Mouse (Mus musculus) stomach, embryonic 16.5 days (tissue): ENCODE results near the gene Kcnma1. TPM values are rescaled to one million over a fixed set of nuclear protein-coding genes. Genes with fewer than 3 reads are reported as not detected.

ENCODE experiments used
- ATAC-seq: fragments of 200-750 bp; cut with Nextera tagmentation; 2 replicates; pipeline ENCODE4 v1.8.0; 2017; ENCODE audit warnings: moderate number of reproducible peaks, moderate TSS enrichment; ENCODE audit not compliant: insufficient read depth, low FRiP score
- H3K27ac ChIP-seq: fragments of 300-500 bp; sonication (generic); 2 replicates; pipeline ENCODE4 v1.5.1; 2014; ENCODE audit warnings: low read length
- H3K27me3 ChIP-seq: fragments of 300-500 bp; sonication (generic); 2 replicates; pipeline ENCODE4 v1.6.1; 2014; ENCODE audit warnings: low read length, control low read depth, mixed read lengths; ENCODE audit not compliant: control insufficient read depth, insufficient read depth
- H3K36me3 ChIP-seq: fragments of 300-500 bp; sonication (generic); 2 replicates; pipeline ENCODE4 v1.6.1; 2014; ENCODE audit warnings: low read length; ENCODE audit not compliant: control insufficient read depth, insufficient read depth
- H3K4me1 ChIP-seq: fragments of 300-500 bp; sonication (generic); 2 replicates; pipeline ENCODE4 v1.6.1; 2014; ENCODE audit warnings: low read length, control low read depth, mixed read lengths; ENCODE audit not compliant: control insufficient read depth, insufficient read depth
- H3K4me2 ChIP-seq: fragments of 300-500 bp; sonication (generic); 2 replicates; pipeline ENCODE4 v1.6.1; 2014; ENCODE audit warnings: low read depth, low read length, mixed read lengths
- H3K4me3 ChIP-seq: fragments of 300-500 bp; sonication (generic); replicated peaks from 2 replicates; pipeline ENCODE4 v1.5.1; 2014; ENCODE audit warnings: mild to moderate bottlenecking, low read length
- H3K9ac ChIP-seq: fragments of 300-500 bp; sonication (generic); 2 replicates; pipeline ENCODE4 v1.6.1; 2014; ENCODE audit warnings: low read length
- H3K9me3 ChIP-seq: fragments of 300-500 bp; sonication (generic); replicated peaks from 2 replicates; pipeline ENCODE4 v1.6.1; 2016; ENCODE audit warnings: low read length, control low read depth; ENCODE audit not compliant: control insufficient read depth
- WGBS: fragments of 180-500 bp; shearing (Covaris S2); extraction: QIAGEN DNeasy Blood & Tissue Kit; methylation state at CpG from one replicate; pipeline ENCODE4 v1.1.7; 2014; 5-methylcytosine and 5-hydroxymethylcytosine counted together
- polyA plus RNA-seq: library from polyadenylated mRNA; unstranded; fragments of >200 nt; fragmentation: Nextera tagmentation; extraction: Ambion mirVana; gene quantifications from 2 replicates; pipeline ENCODE4 v1.2.1, GENCODE M21; 2015

Gene Kcnma1
- polyA plus RNA-seq, 1 experiment from 2014 or later, result 13.4 TPM

DNA sequence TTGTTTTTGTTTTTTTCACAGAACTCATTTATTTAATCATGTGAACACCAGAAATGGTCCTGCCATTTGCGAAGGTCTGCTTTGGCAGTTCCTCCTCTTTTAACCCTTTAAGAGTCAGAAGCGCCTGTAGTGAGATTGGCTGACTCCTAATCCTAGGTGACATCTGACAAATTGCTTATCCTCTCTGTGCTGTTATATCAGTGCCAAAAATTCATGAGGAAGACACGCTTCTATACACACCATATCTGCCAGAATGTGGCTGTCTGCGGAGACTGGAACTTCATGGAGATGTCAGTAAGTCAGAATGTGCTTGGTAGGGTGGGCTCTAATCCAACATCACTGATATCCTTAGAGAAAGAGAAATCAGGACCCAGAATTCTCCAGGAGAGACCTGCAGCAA is 157.3 kb downstream of the Kcnma1 start:
- Histone ChIP-seq H3K4me2 (no peak overlapping the region), H3K27ac (no peak overlapping the region), H3K4me1 (no peaks in the 10 kb centered on the region), H3K36me3 (no peaks in the 10 kb centered on the region), H3K4me3 (no peak overlapping the region), H3K9ac (no peak overlapping the region), H3K9me3 (no peaks in the 10 kb centered on the region), H3K27me3 (no peaks in the 10 kb centered on the region)
- WGBS, result 62% methylated on average over 4 of the region's 4 CpGs
- no peak for ATAC-seq

DNA sequence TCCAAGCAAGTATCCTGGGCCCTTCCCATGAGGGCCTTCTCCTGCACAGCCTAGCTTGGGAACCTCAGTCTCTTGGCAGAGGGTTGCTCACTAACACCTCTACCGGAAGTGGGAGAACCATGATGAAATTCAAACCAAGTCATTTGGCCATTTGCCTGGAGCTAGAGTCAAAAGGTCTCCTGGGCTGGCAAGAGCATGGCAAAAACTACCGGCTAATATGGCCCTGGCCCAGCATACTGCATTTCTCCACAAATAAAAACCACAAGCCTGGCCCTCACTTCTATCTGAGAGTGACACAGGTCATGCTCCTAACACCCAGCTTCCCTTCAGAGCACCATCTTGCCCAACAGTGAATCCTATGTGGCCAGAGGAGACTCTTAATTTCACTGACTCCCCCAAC is 159.3 kb downstream of the Kcnma1 start:
- Histone ChIP-seq H3K9ac (no peak overlapping the region), H3K4me1 (no peaks in the 10 kb centered on the region), H3K4me3 (no peak overlapping the region), H3K36me3 (no peaks in the 10 kb centered on the region), H3K27ac (no peak overlapping the region), H3K9me3 (no peaks in the 10 kb centered on the region), H3K27me3 (no peaks in the 10 kb centered on the region), H3K4me2 (no peak overlapping the region)
- 67% methylated on average over 2 of the region's 2 CpGs for WGBS
- ATAC-seq, result no peak

DNA sequence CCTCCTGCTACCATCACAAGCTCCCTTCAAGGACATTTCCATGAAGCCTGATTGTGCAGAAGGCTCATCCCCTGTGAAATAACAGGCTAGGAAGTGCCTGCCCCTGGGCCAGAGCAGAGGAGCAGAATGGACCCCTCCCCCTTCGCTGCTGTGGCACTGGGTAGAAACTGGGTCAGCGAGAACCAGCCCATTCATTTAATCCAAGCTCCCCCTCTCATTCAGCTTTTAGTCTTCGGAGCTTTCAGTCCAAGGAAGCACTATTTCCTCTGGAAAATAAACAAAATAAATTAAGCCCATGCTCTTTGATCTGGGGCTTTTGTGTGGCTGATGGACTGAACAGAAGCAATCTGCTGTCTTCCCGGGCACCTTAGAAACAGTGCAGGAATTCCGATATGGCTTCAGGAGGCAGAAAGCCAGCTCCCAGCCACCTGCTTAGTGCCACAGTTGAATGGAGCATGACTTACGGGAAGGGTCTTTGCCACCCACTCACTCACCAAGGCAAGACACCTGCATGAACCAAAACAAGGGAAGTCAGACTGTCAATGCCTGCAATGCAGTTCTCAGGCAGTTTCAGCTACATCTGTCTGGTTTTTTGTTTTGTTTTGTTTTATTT is 165.7 kb downstream of the Kcnma1 start:
- Histone ChIP-seq H3K4me1 (no peaks in the 10 kb centered on the region), H3K4me2 (no peak overlapping the region), H3K9ac (no peak overlapping the region), H3K27ac (no peak overlapping the region), H3K27me3 (no peaks in the 10 kb centered on the region), H3K4me3 (no peak overlapping the region), H3K9me3 (no peaks in the 10 kb centered on the region), H3K36me3 (no peaks in the 10 kb centered on the region)
- 41% methylated on average over 6 of the region's 6 CpGs for WGBS
- ATAC-seq, result no peak

DNA sequence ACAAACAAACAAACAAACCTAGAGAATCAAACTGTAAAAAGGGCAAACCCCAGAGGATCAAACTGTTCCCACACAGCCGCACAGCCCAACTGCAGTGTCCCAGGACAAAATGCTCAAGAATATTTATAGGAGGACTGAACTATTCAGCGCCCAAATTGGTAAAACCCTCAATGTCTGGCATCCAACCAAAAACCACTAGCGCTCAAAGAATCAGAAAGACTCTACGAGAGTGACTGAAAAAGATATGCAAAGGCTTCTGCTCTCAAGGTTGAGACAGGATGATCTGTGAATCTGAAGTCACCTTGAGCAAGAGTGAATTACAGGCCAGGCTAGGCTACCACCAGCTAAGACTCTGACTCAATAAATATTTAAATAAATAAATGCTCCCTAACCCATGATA is 167.6 kb downstream of the Kcnma1 start:
- Histone ChIP-seq H3K9ac (no peak overlapping the region), H3K4me3 (no peak overlapping the region), H3K9me3 (no peaks in the 10 kb centered on the region), H3K27me3 (no peaks in the 10 kb centered on the region), H3K4me1 (no peaks in the 10 kb centered on the region), H3K36me3 (no peaks in the 10 kb centered on the region), H3K27ac (no peak overlapping the region), H3K4me2 (no peak overlapping the region)
- WGBS, result 77% methylated on average over 4 of the region's 4 CpGs
- ATAC-seq, result no peak

DNA sequence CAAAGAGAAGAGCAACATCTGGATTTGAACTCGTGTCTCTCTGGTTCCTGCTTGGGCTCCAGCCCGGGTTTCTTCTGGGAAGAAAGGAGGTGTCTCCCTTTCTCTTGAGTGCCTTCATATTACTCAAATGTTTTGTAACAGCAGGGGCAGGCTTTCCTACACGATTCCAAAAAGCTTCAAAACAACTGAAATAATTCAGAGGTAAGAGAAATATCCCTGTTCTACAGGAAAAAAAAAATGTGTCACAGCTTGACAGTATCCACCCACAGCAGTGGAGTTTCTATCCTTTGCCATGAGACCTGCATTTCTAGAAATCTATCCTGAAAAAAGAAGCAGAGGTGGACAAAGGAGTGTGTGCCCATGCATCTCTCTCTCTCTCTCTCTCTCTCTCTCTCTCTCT is 172.3 kb downstream of the Kcnma1 start:
- 75% methylated on average over 3 of the region's 3 CpGs for WGBS
- no peaks in the 10 kb centered on the region for H3K4me1 ChIP-seq
- no peak overlapping the region for H3K4me2 ChIP-seq
- no peak for ATAC-seq
- no peak overlapping the region for H3K9ac ChIP-seq
- no peaks in the 10 kb centered on the region for H3K9me3 ChIP-seq
- no peaks in the 10 kb centered on the region for H3K36me3 ChIP-seq
- no peaks in the 10 kb centered on the region for H3K27me3 ChIP-seq
- H3K4me3 ChIP-seq, result no peak overlapping the region
- H3K27ac ChIP-seq, result no peak overlapping the region

DNA sequence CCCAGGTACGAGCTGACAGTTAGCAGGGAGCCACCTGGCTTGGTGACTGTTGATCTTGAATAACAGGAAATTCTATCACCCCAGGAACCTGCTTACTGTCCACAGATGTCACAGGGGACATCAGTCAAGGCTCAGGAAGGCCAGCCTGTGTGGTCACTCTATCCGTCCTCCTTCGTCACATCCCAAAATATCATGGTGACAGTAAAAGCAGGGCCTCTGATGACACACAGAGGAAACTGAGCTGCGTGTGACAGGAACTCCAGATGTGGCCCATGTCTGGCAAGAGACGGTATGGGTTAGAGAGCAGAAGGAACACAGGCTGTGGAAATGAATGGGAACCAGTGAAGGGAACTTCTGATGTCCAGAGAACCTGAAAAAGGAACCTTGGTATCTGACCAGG is 174.7 kb downstream of the Kcnma1 start:
- ATAC-seq, result no peak
- Histone ChIP-seq H3K4me2 (no peak overlapping the region), H3K27me3 (no peaks in the 10 kb centered on the region), H3K9me3 (no peaks in the 10 kb centered on the region), H3K27ac (no peak overlapping the region), H3K4me3 (no peak overlapping the region), H3K4me1 (no peaks in the 10 kb centered on the region), H3K36me3 (no peaks in the 10 kb centered on the region), H3K9ac (no peak overlapping the region)
- WGBS, result 68% methylated on average over 5 of the region's 5 CpGs

DNA sequence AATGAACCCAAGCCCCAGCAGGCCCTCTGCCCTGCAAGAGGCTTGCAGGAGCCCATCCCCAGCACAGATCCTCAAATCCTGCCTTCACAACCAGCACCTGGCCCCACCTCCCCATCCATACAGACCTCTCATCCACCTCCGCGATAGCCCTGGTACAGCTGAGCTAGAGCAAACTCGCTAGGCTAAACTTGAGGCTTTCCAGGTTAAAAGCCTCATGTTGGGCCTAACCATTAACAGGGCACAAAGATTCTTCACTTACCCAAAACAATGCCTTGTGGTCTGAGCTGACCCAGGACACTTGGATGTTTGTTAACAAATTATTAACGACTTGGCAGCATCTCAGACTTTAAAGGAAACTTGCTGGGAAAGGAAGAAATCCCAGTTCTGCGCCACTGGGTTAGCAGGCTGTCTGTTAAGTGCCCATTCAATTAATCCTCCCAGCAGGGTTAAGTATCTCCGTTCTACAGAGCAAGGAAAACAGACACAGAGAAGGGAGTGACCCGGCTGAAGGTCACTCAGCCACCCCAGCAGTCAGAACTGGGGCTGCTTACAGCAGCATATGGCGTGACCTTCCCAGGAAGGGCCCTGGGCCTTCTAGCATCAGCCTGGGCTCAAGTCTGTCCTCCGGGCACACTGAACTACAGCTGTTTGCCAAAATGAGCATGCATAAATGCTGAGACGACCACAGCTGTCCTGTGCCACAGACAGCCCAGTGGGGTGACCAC is 178.7 kb downstream of the Kcnma1 start:
- no peak overlapping the region for H3K4me2 ChIP-seq
- H3K27me3 ChIP-seq, result no peaks in the 10 kb centered on the region
- no peaks in the 10 kb centered on the region for H3K36me3 ChIP-seq
- 41% methylated on average over 10 of the region's 10 CpGs for whole genome bisulfite sequencing
- H3K27ac ChIP-seq, result no peak overlapping the region
- no peak overlapping the region for H3K9ac ChIP-seq
- no peaks in the 10 kb centered on the region for H3K4me1 ChIP-seq
- no peak overlapping the region for H3K4me3 ChIP-seq
- H3K9me3 ChIP-seq, result no peaks in the 10 kb centered on the region
- no peak for ATAC-seq

DNA sequence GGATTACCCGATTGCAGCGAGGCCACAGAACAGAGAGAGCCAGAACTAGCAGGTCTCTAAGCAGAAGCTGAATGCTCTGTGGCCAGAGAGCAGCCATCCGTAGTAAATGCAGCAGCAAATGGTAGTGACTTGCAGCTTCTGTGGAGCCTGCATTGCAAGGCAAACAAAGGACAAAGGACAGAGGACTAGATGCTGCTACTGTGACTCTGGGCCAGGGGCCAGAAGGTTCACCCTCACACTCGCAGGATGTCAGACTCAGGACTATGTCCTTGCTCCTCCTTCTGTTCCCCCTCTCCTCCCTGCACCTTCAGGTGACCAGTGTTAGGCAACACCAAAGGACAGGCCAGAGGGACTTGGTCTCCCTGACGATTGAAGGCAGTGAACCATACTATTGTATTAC is 183.0 kb downstream of the Kcnma1 start:
- WGBS, result 56% methylated on average over 5 of the region's 5 CpGs
- H3K27me3 ChIP-seq, result no peaks in the 10 kb centered on the region
- ATAC-seq, result no peak
- H3K4me3 ChIP-seq, result no peak overlapping the region
- H3K36me3 ChIP-seq, result no peaks in the 10 kb centered on the region
- H3K9me3 ChIP-seq, result no peaks in the 10 kb centered on the region
- no peak overlapping the region for H3K27ac ChIP-seq
- no peak overlapping the region for H3K9ac ChIP-seq
- no peak overlapping the region for H3K4me2 ChIP-seq
- H3K4me1 ChIP-seq, result no peaks in the 10 kb centered on the region

DNA sequence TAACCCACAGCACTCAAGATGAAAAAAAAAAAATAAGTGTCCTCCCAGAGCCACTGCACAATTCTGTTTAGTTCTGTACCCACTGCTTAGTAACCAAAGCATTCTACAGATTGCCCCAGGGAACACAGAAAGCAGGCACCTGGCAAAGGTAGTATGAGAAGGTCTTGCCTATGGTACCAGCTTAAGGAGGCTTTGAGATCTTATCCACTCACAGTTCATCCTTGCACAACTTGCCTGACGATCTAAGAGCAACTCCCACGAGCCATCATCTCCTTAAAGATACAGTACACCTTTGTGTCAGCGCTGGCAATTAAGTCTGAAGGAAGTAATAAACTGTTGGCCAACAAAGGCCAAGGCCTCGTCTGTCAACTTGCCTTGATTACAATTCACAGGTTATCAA is 184.0 kb downstream of the Kcnma1 start:
- WGBS, result 44% methylated on average over 4 of the region's 4 CpGs
- Histone ChIP-seq H3K4me2 (no peak overlapping the region), H3K4me3 (no peak overlapping the region), H3K4me1 (no peaks in the 10 kb centered on the region), H3K27me3 (no peaks in the 10 kb centered on the region), H3K9ac (no peak overlapping the region), H3K9me3 (no peaks in the 10 kb centered on the region), H3K36me3 (no peaks in the 10 kb centered on the region), H3K27ac (no peak overlapping the region)
- ATAC-seq, result no peak
